In genomic region chr9:83951336-83951735, GRCm38 (mm10) we compare ENCODE assay signal across 11 mouse cellular contexts.
"Had no signal": no experiment of that assay in that cellular context is flagged by ENCODE, and none has a peak within 500 bp of the region (broad histone marks: within the 10 kb centered on the region; RNA-seq: fewer than 3 reads in every experiment).

No protein-coding gene starts in this region.

- H3K4me3 ChIP-seq: left cerebral cortex, adult 2 months; limb, embryonic 15.5 days; liver, embryonic 15.5 days; lung, embryonic 15.5 days; midbrain, embryonic 13.5 days; myocyte; neural tube, embryonic 15.5 days had no signal

- ATAC-seq: intestine, embryonic 16.5 days; midbrain, embryonic 13.5 days had no signal

- H3K27ac ChIP-seq: left cerebral cortex, adult 2 months; limb, embryonic 15.5 days; liver, embryonic 15.5 days; lung, embryonic 15.5 days; midbrain, embryonic 13.5 days; neural tube, embryonic 15.5 days had no signal

- DNase-seq: right cerebral cortex, adult 18-20 months; right cerebral cortex, postnatal 25 days; thymus, postnatal 4 days had no signal

- H3K4me1 ChIP-seq: limb, embryonic 15.5 days; liver, embryonic 15.5 days; lung, embryonic 15.5 days; midbrain, embryonic 13.5 days; neural tube, embryonic 15.5 days had no signal

- H3K4me2 ChIP-seq: limb, embryonic 15.5 days; liver, embryonic 15.5 days; lung, embryonic 15.5 days; midbrain, embryonic 13.5 days; neural tube, embryonic 15.5 days had no signal

- H3K9ac ChIP-seq: limb, embryonic 15.5 days; liver, embryonic 15.5 days; lung, embryonic 15.5 days; midbrain, embryonic 13.5 days; neural tube, embryonic 15.5 days had no signal

- H3K27me3 ChIP-seq: limb, embryonic 15.5 days; liver, embryonic 15.5 days; lung, embryonic 15.5 days; midbrain, embryonic 13.5 days; neural tube, embryonic 15.5 days had no signal

- H3K9me3 ChIP-seq: limb, embryonic 15.5 days; liver, embryonic 15.5 days; lung, embryonic 15.5 days; midbrain, embryonic 13.5 days; neural tube, embryonic 15.5 days had no signal
